Mouse (Mus musculus): ENCODE results near the gene Cct7. TPM values are rescaled to one million over a fixed set of nuclear protein-coding genes. Genes with fewer than 3 reads are reported as not detected.

Gene Cct7
- polyA plus RNA-seq, 1 experiment from 2014 or later = 647 TPM

DNA sequence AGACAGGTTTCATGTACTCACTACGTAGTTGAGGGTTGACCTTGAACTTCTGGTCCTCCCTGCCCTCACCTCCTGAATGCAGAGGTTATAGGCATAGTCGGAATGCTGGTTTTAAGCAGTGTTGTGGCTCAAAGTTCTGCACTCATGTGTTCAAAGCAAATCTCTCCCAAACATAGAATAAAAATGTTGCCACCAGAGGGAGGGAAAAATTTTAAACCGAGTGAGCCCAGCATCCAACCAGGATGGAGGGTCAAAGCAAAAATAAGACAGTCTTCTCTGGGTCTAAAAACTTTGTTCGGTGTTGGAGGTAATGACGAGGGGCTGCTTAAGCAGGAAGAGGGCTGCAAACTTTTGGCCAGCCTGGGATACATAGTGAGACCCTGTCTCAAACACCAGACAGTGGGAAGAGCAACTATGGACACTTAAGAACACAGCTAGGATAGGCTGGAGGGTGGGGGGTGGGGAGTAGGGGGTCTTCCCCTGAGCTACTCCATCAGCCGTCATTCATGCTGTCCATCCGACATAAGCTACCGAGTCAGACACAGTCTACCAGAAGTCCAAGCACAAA, 20.0 kb upstream of the Cct7 start:
- no peak overlapping the region for H3K27ac ChIP-seq (ENCODE audit: low read depth, low read length)
- 50% methylated on average over 8 of the region's 8 CpGs for WGBS
- ATAC-seq (replicated peaks; ENCODE audit: low FRiP score) = peak; percentile 70

DNA sequence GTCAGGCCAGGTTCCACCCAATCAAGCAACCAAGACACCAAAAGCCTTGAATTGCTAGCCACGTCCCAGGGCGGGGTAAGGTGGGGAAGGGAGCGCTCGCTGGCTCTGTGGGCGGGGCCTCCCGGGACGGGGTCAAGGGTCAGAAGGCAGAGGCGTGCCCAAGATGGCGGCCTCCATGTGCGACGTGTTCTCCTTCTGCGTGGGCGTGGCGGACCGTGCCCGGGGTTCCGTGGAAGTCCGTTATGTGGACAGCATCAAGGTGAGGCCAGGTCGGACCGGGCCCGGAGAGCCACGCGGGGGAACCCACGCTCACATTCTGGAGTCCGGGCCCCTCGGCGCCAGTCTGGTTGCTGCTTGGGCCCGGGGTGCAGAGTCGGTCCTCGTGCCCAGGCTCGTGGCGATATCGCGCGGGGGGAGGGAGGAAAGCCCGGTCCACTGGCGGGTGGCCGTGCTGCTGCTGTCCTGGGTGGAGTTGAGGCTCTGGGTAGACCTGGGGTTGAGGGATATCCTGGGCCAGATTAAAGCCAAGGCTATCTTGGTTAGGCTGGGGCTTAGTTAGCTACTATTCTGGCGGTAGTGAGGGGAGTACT, 19.4 kb upstream of the Cct7 start, which contains the start of gene Smyd5:
Smyd5 (plus strand) TSS at position 148 of the 590 bp plus-strand sequence.
- no peaks in the 10 kb centered on the region for H3K4me1 ChIP-seq (replicated peaks; ENCODE audit: control insufficient read depth, insufficient read depth, low read length)
- H3K27me3 ChIP-seq (ENCODE audit: control insufficient read depth, insufficient read depth, low read length) = no peaks in the 10 kb centered on the region
- H3K4me2 ChIP-seq (ENCODE audit: low read depth, low read length, severe bottlenecking) = peak within 1 kb of the TSS; percentile 85
- peak within 1 kb of the TSS; percentile 87 for H3K4me3 ChIP-seq (ENCODE audit: low read depth, low read length)
- peak within 1 kb of the TSS; percentile 79 for H3K9ac ChIP-seq (ENCODE audit: low read length)
- H3K9me3 ChIP-seq (ENCODE audit: control insufficient read depth, low read length) = no peaks in the 10 kb centered on the region
- peak; percentile 75 for ATAC-seq (replicated peaks; ENCODE audit: low FRiP score)
- H3K27ac ChIP-seq (ENCODE audit: low read depth, low read length) = no peak within 1 kb of the TSS
- WGBS = under 1% methylated on average over 39 of the region's 39 CpGs
- no peaks in the 10 kb centered on the region for H3K36me3 ChIP-seq (ENCODE audit: control insufficient read depth, insufficient read depth, low read length)
- peak; percentile 91 for DNase-seq (ENCODE audit: low spot score)

More for the DNA sequence above, 20.0 kb upstream of the Cct7 start:
- Histone ChIP-seq H3K27me3 (ENCODE audit: control insufficient read depth, insufficient read depth, low read length) (no peaks in the 10 kb centered on the region), H3K4me3 (ENCODE audit: low read depth, low read length) (peak overlapping the region; percentile 87), H3K4me2 (ENCODE audit: low read depth, low read length, severe bottlenecking) (peak overlapping the region; percentile 85), H3K9me3 (ENCODE audit: control insufficient read depth, low read length) (no peaks in the 10 kb centered on the region), H3K9ac (ENCODE audit: low read length) (peak overlapping the region; percentile 79), H3K36me3 (ENCODE audit: control insufficient read depth, insufficient read depth, low read length) (no peaks in the 10 kb centered on the region), H3K4me1 (replicated peaks; ENCODE audit: control insufficient read depth, insufficient read depth, low read length) (no peaks in the 10 kb centered on the region)
- DNase-seq (ENCODE audit: low spot score) = no peak

DNA sequence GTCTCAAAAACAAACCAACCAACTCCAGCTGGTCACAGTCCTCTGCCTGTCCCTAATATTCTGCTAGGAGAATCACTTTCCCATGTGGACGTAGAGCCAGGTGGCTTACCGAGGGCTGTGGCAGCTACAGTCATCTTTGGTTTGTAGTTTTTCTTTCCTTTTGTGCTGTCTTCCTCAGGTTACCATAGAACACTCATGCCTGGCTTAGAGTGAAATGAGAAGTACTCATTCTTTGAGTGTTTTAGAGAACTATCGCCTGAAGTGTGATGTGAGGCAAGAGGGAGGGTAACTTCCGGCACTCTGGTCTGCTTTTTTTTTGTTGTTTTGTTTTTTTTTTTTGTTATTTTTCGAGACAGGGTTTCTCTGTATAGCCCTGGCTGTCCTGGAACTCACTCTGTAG, 17.4 kb upstream of the Cct7 start:
- 90% methylated on average over 5 of the region's 5 CpGs for WGBS
- Histone ChIP-seq H3K36me3 (ENCODE audit: control insufficient read depth, insufficient read depth, low read length) (no peaks in the 10 kb centered on the region), H3K4me1 (replicated peaks; ENCODE audit: control insufficient read depth, insufficient read depth, low read length) (no peaks in the 10 kb centered on the region), H3K9me3 (ENCODE audit: control insufficient read depth, low read length) (no peaks in the 10 kb centered on the region), H3K4me3 (ENCODE audit: low read depth, low read length) (no peak overlapping the region), H3K27ac (ENCODE audit: low read depth, low read length) (no peak overlapping the region), H3K4me2 (ENCODE audit: low read depth, low read length, severe bottlenecking) (no peak overlapping the region), H3K9ac (ENCODE audit: low read length) (no peak overlapping the region), H3K27me3 (ENCODE audit: control insufficient read depth, insufficient read depth, low read length) (no peaks in the 10 kb centered on the region)
- DNase-seq (ENCODE audit: low spot score) = no peak
- no peak for ATAC-seq (replicated peaks; ENCODE audit: low FRiP score)

DNA sequence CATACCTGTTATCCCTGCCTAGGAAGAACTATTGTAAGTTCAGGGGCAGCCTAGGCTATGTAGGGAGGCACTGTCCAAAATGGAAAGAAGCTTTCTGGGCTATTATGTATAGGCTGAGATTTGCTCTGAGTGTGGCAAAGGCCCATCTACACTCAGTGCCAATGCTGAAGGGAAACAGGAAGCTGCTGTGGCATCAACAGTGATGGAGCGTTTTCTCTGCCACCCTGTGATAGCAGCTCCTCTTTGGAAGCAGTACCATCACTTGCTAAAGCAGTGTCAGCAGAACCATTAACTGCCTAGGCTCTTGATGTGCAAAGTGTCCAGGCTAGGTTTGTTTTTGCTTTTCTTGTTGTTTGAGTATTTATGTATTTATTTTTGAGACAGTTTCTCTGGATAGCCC, 15.1 kb upstream of the Cct7 start:
- no peak for ATAC-seq (replicated peaks; ENCODE audit: low FRiP score)
- no peaks in the 10 kb centered on the region for H3K9me3 ChIP-seq (ENCODE audit: control insufficient read depth, low read length)
- H3K36me3 ChIP-seq (ENCODE audit: control insufficient read depth, insufficient read depth, low read length) = no peaks in the 10 kb centered on the region; the same call in 1 of the 2 replicates
- no peaks in the 10 kb centered on the region for H3K4me1 ChIP-seq (replicated peaks; ENCODE audit: control insufficient read depth, insufficient read depth, low read length)
- no peak overlapping the region for H3K4me3 ChIP-seq (ENCODE audit: low read depth, low read length)
- H3K4me2 ChIP-seq (ENCODE audit: low read depth, low read length, severe bottlenecking) = no peak overlapping the region
- no peak overlapping the region for H3K9ac ChIP-seq (ENCODE audit: low read length)
- WGBS = 86% methylated on average over 1 of the region's 1 CpGs
- DNase-seq (ENCODE audit: low spot score) = no peak
- H3K27me3 ChIP-seq (ENCODE audit: control insufficient read depth, insufficient read depth, low read length) = no peaks in the 10 kb centered on the region
- H3K27ac ChIP-seq (ENCODE audit: low read depth, low read length) = no peak overlapping the region

DNA sequence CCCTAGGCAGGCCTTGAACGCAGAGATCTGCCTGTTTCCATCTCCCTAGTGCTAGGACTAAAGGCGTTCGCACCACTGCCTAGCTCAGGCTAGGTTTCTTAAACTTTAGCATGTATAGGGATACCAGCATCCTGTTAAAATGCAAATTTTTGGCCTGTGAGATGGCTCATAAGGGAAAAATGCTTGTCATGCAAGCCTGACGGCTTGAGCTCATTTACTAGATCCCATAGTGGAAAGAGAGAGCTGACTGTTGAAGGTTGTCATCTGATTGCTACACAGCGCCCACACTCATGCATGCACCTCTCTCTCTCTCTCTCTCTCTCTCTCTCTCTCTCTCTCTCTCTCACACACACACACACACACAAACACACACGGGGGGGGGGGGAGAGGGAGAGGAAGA, 14.7 kb upstream of the Cct7 start:
- Histone ChIP-seq H3K4me2 (ENCODE audit: low read depth, low read length, severe bottlenecking) (no peak overlapping the region), H3K4me1 (replicated peaks; ENCODE audit: control insufficient read depth, insufficient read depth, low read length) (no peaks in the 10 kb centered on the region), H3K9ac (ENCODE audit: low read length) (no peak overlapping the region), H3K27ac (ENCODE audit: low read depth, low read length) (no peak overlapping the region), H3K9me3 (ENCODE audit: control insufficient read depth, low read length) (no peaks in the 10 kb centered on the region), H3K36me3 (ENCODE audit: control insufficient read depth, insufficient read depth, low read length) (no peaks in the 10 kb centered on the region; the same call in 1 of the 2 replicates), H3K27me3 (ENCODE audit: control insufficient read depth, insufficient read depth, low read length) (no peaks in the 10 kb centered on the region), H3K4me3 (ENCODE audit: low read depth, low read length) (no peak overlapping the region)
- ATAC-seq (replicated peaks; ENCODE audit: low FRiP score) = no peak
- no peak for DNase-seq (ENCODE audit: low spot score)
- 93% methylated on average over 5 of the region's 6 CpGs for WGBS

DNA sequence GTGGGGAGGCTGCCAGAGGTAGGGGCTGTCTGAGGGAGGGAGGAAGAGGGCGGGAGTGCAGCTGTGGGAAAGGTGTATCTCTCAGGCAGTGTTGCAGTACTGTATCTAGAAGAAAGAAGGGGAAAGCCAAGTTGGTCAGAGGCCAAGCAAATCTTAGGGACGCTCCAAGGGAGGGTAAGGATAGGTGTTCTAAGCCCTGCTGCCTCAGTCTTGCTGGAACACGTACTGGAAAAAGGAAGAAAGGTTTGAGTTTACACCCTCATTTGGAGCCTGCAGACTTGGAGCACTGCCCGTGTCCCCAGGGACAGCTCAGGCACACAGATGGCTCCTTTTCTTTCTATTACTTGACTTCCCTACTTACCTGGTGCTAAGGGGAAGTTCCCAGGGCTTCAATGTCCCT, 10.2 kb upstream of the Cct7 start:
- H3K4me1 ChIP-seq (replicated peaks; ENCODE audit: control insufficient read depth, insufficient read depth, low read length) = no peaks in the 10 kb centered on the region
- H3K9me3 ChIP-seq (ENCODE audit: control insufficient read depth, low read length) = no peaks in the 10 kb centered on the region
- WGBS = 94% methylated on average over 4 of the region's 4 CpGs
- H3K27ac ChIP-seq (ENCODE audit: low read depth, low read length) = no peak overlapping the region
- no peak overlapping the region for H3K4me3 ChIP-seq (ENCODE audit: low read depth, low read length)
- ATAC-seq (replicated peaks; ENCODE audit: low FRiP score) = no peak
- no peaks in the 10 kb centered on the region for H3K27me3 ChIP-seq (ENCODE audit: control insufficient read depth, insufficient read depth, low read length)
- no peak overlapping the region for H3K9ac ChIP-seq (ENCODE audit: low read length)
- no peak for DNase-seq (ENCODE audit: low spot score)
- no peak overlapping the region for H3K4me2 ChIP-seq (ENCODE audit: low read depth, low read length, severe bottlenecking)
- H3K36me3 ChIP-seq (ENCODE audit: control insufficient read depth, insufficient read depth, low read length) = no peaks in the 10 kb centered on the region; the same call in 1 of the 2 replicates

DNA sequence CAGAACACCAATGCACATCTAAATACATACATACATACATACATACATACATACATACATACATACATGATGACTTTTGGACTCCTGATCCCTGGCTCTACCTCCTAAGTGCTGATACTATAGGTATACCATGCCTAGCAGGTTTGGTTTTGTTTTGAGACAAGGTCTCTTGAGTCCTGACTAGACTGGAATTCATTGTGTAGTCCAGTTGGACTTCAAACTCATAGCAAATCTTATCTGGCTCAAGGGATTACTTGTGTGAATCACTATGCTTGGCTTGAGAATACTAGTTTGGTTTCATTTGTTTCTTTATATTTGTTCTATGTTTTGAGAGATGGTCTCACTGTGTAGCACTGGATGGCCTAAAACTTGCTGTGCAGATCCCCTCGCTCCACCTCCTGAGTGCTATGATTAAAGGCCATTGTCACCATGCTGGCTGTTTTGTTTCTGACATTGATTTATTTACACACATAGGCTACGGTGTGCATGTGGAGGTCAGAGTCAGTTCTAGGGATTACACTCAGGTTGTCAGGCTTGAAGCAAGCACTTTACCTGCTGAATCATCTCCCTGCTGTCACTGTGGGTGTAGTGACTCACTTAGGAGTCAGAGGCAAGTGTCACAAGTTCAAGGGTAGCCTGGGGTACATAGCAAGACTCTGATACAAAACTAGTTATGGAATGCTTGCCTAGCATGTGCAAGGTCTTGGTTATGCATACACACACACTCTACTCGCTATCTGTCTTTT, 7.7 kb upstream of the Cct7 start:
- Histone ChIP-seq H3K4me1 (replicated peaks; ENCODE audit: control insufficient read depth, insufficient read depth, low read length) (no peaks in the 10 kb centered on the region), H3K9me3 (ENCODE audit: control insufficient read depth, low read length) (no peaks in the 10 kb centered on the region), H3K4me3 (ENCODE audit: low read depth, low read length) (no peak overlapping the region), H3K4me2 (ENCODE audit: low read depth, low read length, severe bottlenecking) (no peak overlapping the region), H3K27ac (ENCODE audit: low read depth, low read length) (no peak overlapping the region), H3K36me3 (ENCODE audit: control insufficient read depth, insufficient read depth, low read length) (no peaks in the 10 kb centered on the region; the same call in 1 of the 2 replicates), H3K9ac (ENCODE audit: low read length) (no peak overlapping the region), H3K27me3 (ENCODE audit: control insufficient read depth, insufficient read depth, low read length) (no peaks in the 10 kb centered on the region)
- ATAC-seq (replicated peaks; ENCODE audit: low FRiP score) (no peak), DNase-seq (ENCODE audit: low spot score) (no peak)
- WGBS = 94% methylated on average over 3 of the region's 3 CpGs

DNA sequence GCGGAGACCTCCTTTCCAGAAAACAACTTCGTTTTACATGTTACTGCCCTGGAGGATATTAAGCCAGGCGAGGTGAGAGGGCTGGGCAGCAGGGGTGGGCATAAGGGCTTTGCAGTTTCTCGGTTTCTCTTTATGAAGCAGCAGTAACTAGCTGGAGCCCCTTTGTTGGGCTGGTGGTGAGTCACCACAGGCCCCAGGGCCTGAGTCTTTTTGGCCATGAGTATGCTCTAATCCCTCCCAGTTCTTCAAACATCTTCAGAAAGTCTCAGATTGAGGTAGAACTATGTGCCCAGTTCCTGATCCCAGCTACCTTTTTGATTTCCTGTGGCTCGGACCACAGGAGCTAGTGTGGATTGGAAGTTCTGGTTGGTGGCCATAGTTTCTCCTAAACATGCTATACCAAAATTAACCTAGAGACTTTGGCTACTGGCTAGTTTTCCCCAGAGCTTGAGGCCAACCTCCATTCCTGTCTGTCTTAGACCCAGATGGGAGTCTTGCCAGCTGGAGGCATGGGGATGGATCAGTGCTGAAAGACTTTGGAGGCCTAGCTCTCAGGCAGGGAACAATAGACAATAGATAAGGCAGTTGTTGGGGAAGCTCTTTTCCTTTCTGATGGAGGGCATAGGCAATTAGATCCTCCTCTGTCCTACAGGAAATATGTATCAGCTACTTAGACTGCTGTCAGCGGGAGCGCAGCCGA, 6.9 kb upstream of the Cct7 start:
- WGBS = 91% methylated on average over 8 of the region's 8 CpGs
- DNase-seq (ENCODE audit: low spot score) (no peak), ATAC-seq (replicated peaks; ENCODE audit: low FRiP score) (no peak)
- no peaks in the 10 kb centered on the region for H3K4me1 ChIP-seq (replicated peaks; ENCODE audit: control insufficient read depth, insufficient read depth, low read length)
- no peak overlapping the region for H3K27ac ChIP-seq (ENCODE audit: low read depth, low read length)
- H3K9ac ChIP-seq (ENCODE audit: low read length) = no peak overlapping the region
- H3K9me3 ChIP-seq (ENCODE audit: control insufficient read depth, low read length) = no peaks in the 10 kb centered on the region
- no peaks in the 10 kb centered on the region for H3K27me3 ChIP-seq (ENCODE audit: control insufficient read depth, insufficient read depth, low read length)
- H3K36me3 ChIP-seq (ENCODE audit: control insufficient read depth, insufficient read depth, low read length) = no peaks in the 10 kb centered on the region; the same call in 1 of the 2 replicates
- H3K4me2 ChIP-seq (ENCODE audit: low read depth, low read length, severe bottlenecking) = no peak overlapping the region
- H3K4me3 ChIP-seq (ENCODE audit: low read depth, low read length) = no peak overlapping the region
